Mouse (Mus musculus): ENCODE results near the gene Tspan5.

Tspan5 gene

DNA sequence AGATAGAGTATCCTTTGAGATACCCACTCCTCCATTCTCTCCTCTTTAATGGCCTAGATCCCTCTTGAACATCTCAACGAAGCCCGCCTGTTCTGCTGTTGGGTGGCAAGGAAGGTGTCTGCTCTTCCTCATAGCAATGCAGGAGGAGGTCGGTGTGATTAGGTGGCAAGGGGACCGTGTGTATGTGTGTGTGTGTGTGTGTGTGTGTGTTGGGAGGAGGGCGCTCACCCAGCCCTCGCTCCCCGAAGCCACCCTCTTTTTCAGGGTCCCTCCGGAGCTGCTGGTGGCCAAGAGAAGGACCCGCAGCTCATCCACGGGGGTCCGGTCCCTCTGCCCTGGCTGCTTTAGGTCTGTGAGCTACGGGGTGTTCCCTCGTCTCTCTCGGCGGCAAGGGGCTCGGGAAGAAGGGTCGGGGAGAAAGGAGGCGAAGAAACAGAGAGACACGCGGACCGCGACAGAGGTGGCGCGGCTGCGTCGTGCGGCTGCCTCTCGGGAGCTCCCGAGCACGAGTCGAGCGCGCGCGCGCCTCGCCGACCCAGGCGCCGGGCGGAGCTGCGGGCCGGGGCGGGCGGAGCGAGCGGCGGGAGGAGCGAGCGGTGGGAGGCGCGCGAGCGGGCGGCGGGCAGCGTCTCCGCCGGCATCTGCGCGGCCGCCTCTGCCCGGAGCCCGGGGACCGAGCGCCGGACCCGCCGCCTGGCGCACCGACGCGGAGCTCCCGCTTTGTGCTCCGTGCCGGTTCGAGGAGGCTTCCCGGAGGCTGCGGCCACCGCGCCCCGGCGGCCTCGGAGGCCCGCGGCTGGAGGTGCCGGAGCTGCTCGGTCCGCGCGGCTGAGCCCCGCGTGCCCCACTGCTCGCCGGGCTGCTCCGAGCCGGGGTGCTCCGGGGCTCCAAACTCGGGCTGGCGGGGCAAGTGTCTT is at the start of gene Tspan5:
Tspan5 (plus strand) TSS at position 547 of the 917 bp plus-strand sequence.
- DNase-seq (ENCODE audit: low spot score): peak; percentile 76

DNA sequence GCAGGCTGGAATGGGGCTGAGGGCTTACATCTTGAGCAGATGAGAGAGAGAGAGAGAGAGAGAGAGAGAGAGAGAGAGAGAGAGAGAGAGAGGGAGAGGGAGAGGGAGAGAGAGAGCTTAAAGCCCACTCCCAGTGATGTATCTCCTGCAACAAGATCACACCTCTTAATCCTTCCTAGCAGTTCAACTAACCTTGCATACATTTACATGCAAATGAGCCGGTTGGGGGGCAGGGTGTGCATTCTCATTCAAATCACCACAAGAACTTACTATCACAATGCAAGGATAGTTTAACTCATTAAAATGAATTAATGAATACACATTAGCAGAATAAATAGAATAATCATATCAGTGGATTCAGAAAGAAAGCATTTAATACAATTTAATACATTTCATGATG is 49.7 kb upstream of the Tspan5 start:
- no peak for DNase-seq (ENCODE audit: low spot score)

DNA sequence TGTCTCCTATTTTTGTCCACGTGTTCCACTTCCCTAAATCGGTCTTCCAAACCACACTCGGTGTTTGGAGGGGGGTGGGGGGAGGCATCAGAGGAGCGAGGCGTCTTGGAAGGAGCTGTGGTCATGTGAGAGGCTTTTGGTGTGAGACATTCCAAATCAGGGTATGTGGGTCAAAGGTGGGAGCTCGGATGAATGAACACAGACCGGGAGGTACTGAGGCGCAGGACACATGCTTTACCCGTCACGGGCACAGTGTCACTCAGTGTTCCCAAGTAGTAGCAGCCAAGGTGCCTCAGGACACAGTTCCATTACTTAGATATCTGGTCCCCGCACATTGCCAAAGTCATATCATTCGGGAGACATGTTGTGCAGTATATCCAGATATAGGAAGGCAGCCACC is 38.6 kb upstream of the Tspan5 start:
- DNase-seq (ENCODE audit: low spot score): no peak

DNA sequence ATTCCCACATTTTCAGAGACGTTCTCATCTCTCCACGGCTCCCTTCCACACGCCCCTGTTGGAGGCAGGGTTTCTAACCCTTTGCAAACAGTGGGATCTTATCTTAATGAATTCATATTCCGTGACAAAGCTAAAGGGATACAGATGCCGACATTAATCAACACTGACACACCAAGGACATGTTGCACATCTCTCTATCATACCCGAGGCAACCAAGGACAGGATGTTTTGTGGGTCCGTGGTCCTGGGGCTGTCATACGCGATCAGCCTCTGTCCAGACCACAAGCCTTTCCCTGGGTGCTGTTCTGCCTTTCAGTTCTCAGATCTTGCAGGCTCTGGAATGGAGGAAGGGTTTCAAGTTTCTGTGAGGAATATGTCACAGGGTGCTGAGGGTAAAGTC is 37.5 kb upstream of the Tspan5 start:
- DNase-seq (ENCODE audit: low spot score): no peak

DNA sequence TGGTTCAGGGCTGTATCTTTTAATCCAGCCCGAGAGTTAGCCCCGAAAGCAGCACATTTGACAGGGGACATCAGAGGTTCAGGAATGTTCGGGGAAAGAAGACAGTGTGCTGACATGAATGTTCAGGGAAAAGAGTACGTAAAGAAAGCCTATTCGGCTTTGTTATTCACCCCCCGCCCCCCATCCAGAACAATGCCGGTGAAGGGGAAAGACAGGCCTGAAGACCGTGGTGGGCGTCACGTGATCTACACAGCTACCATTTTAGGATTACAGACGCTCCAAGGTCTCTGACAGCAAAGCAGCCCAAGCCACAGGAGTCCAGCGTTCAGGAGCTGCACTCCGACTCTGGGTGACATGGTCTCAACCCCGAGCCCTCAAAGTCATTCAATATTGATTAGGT is 36.1 kb upstream of the Tspan5 start:
- no peak for DNase-seq (ENCODE audit: low spot score)

DNA sequence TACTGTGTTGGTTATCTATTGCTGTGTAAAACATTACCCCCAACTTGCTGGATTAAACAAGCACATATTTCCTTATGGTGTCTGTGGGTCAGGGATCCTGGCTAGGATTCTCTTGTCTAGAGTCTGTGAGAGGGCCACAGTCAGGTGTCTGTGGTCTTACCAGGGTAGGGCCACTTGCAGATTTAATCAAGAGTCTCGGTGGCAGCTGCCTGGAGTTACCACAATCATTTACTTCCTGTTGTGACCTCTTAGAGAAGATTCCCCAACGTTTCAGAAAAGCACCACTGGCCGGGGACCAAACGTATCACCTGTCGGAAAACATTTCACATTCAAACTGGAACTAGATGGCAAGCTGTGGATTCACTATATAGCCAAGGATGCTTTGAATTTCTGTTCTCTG is 32.8 kb upstream of the Tspan5 start:
- no peak for DNase-seq (ENCODE audit: low spot score)

DNA sequence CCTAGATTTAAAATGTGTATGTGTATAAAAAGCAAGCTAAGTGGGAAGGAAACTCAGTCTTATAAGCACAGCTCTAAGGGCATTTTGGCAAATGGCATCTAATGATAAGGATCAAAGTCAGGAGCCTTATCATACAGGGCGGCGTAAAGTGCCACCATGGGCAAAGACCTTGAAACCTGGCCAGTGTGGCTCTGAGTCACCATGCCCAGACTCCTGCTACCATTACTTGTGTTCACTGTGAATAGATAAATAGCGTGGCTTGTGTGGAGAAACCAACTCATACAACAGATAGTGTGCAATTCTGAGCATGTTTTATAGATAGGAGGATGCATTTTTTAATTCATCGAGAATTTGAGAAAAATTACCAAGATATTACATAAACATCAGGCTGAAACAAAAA is 30.0 kb upstream of the Tspan5 start:
- DNase-seq (ENCODE audit: low spot score): no peak

DNA sequence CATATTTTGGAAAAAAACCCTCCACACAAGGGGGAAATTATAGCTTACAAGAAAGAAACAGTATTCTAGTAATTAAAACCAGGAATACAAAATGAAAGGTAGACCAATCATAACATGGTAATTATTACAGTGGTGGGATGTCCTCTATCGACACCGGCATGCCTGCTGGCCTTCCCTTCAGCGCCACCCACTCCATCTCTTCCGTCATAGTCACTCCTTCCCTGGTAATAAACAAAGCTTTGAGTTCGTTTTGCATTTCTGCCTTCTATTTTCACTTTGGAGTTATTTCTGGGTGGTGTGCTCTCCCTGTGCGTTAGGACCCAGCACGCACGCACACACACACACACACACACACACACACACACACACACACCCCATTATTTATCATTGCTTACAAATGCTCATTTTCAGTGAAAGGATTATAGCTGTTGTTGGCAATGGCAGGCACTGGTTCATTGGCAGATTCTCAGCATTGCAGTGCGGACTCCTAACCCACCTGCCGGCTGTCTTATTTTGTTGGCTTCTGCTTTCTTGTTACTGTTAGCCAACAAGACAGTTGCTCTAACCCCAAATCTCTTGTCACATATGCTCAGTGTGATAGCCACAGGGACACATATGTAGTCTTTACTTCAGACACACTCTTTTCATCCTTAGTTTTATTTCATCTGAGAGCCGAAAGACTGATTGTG is 29.4 kb upstream of the Tspan5 start:
- DNase-seq (ENCODE audit: low spot score): peak; percentile 17

DNA sequence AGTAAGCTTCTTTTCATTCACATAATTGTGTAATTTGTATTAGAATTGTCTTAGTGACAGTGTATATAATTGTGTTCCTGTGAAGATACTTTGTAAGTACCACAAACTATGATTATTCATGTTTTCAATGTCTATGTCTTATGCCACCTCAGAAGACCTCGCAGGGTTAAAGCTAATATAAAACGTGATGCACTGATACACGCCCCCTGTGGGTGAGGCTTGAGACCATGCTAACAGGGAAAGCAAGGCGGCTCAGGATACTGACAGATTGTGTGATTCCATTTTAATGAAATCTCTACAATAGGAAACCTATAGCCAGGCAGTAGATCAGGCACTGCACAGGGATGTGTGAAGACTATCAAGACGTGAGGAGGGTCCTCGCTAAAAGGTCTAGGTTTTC is 28.9 kb upstream of the Tspan5 start:
- peak; percentile 21 for DNase-seq (ENCODE audit: low spot score)

GRCm38 (mm10) chr3:138714788-138715187 is 27.2 kb upstream of the Tspan5 start:
- no peak for DNase-seq (ENCODE audit: low spot score)

- no peak for DNase-seq (ENCODE audit: low spot score)
Measured at GRCm38 (mm10) chr3:138715212-138715611, 26.8 kb upstream of the Tspan5 start.

DNA sequence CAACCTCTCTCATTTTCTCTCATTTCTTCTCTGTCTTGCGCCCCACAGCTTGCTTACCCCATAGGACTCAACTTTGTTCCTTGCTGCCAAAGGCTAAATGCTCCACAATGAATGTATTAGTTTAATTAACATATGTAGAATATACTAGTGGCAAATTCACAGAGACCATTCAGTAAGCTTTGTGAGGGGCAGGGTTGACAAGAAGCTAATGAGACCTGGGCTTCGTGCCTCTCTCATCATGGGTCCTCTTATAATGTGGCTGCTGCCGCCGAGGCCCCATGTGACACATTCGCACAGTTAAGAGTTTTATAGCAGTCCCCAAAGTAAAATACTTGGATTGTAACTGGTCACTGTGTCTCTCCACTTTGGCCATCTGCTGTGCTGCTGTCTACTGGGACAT is 25.0 kb upstream of the Tspan5 start:
- DNase-seq (ENCODE audit: low spot score): no peak

DNA sequence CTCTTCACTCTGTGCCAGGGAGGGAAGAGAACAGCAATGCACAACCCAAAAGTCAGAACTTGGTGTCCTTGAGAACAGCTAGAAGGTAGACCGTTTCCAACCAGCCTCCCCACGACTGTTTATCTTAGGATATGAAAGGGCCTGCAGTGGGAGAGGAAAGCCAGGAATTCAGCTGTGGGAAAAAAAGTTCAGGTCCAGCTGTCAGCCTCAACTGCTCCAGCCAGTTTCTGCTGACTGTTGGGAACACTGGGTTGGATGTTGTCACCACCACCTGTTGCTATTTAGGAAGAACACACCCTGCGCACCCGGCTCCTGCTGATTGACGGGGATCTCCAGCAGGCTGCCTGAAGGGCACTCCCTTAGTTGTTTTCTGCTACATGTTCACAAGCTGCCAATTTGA is 19.8 kb upstream of the Tspan5 start:
- DNase-seq (ENCODE audit: low spot score): no peak

- no peak for DNase-seq (ENCODE audit: low spot score)
Measured at GRCm38 (mm10) chr3:138727571-138727970, 14.4 kb upstream of the Tspan5 start.

GRCm38 (mm10) chr3:138728840-138729239 is 13.2 kb upstream of the Tspan5 start:
- DNase-seq (ENCODE audit: low spot score): no peak

GRCm38 (mm10) chr3:138730812-138731211 is 11.2 kb upstream of the Tspan5 start:
- no peak for DNase-seq (ENCODE audit: low spot score)

GRCm38 (mm10) chr3:138735760-138736159 is 6.2 kb upstream of the Tspan5 start:
- DNase-seq (ENCODE audit: low spot score): no peak

DNA sequence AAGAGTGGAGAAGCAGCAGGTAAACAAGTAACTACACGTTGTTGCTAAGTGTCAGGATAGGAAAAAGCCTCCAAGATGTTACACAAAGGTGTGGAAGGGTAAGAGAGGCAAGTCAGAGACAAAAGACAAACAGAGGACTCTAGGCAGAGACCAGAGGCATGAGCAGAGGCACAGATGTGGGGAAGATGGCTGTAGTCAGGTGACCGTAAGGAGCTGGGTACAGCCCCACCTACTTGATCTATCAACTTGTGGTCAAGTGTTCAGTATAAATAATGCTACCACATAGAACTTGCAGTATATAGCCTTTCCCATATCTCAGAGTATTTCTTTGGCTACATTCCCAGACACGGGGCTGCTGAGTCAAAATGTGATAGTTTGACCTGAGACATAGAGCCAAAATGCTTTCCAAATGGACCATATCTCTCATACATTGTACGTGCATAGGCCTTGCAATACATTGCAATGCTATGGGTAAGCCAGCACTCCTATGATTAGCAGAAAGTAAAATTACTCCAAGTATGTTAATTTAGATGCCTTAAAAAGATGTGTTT is 2.8 kb upstream of the Tspan5 start:
- DNase-seq (ENCODE audit: low spot score): no peak

- no peak for DNase-seq (ENCODE audit: low spot score)
Measured at GRCm38 (mm10) chr3:138740291-138740690, 1.7 kb upstream of the Tspan5 start.

- DNase-seq (ENCODE audit: low spot score): no peak
Measured at GRCm38 (mm10) chr3:138740843-138741540, 1.0 kb upstream of the Tspan5 start.

- DNase-seq (ENCODE audit: low spot score): no peak
Measured at GRCm38 (mm10) chr3:138742566-138742930, 553 bp downstream of the Tspan5 start.

DNA sequence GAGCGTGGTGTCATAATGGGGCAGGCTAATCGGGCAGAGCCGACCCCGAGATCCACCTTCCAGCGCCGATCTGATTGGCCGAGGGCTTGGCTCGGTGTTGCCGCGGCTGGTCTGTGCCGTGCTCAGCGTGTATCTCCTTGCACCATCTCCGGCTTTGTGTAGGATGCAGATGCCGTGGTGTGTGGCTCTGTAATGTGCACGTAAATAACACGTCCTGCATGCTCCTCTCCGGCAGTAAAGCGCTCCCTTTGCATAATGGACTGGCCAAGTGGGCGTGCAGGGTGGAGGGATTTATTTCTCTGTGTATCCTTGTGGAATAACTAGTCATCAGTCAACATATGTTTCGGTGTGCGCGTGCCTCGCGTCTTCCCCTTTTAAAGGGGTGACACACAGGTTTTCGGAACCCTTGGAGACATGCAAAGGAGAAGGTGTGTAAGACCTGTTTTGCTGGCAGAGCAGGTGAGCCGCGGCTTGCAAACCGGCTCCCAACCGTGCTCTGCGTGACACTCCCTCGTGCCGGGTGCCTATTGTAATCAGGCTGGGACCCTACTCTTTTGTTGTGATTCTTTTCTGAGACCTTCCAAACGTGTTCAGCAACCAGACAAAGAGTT is 1.2 kb downstream of the Tspan5 start:
- DNase-seq (ENCODE audit: low spot score): peak; percentile 72

All from layer of hippocampus, adult 11-12 months (tissue).